In the genomic region with DNA sequence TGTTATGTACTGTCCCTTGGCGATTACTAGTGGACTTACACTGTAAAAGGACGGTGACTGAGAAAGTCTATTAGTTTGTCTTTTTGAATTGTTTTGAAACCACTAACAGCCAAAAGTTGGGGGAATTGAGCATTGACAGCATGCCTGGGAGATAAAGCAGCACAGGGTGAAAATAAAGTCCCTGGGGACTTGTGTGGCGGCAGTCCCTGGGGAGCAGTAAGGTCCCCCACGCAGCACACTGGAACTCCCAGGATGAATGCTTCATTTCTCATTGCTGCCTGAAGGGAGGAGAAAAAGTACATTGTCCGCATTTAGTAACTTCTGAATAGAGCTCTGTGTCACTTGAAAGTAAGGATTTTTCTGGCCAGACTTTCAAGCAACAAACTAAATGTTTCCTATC, we compare ENCODE assay signal across 29 mouse cellular contexts. TPM values are rescaled to one million over a fixed set of nuclear protein-coding genes. Genes with fewer than 3 reads are reported as not detected.
DNase-seq lines count a peak whose midpoint lies in the region; ATAC-seq and TF ChIP-seq lines count a peak whose summit lies in the region.
"Had no signal": no experiment of that assay in that cellular context is flagged by ENCODE, and none has a peak within 500 bp of the region (broad histone marks: within the 10 kb centered on the region; RNA-seq: fewer than 3 reads in every experiment).

No protein-coding gene starts in this region.

- no peak overlapping the region for H3K9ac ChIP-seq in limb, embryonic 14.5 days (ENCODE audit: low read depth, low read length, severe bottlenecking)
- no peak overlapping the region for H3K9ac ChIP-seq in neural tube, embryonic 14.5 days (replicated peaks; ENCODE audit: low read depth, low read length)
- no peak overlapping the region for H3K9ac ChIP-seq in neural tube, embryonic 15.5 days (replicated peaks)
- H3K9ac ChIP-seq: embryonic facial prominence, embryonic 15.5 days; forebrain, embryonic 12.5 days; forebrain, postnatal 0 days; limb, embryonic 12.5 days; lung, embryonic 15.5 days; midbrain, embryonic 13.5 days; neural tube, embryonic 12.5 days had no signal

- no peaks in the 10 kb centered on the region for H3K27me3 ChIP-seq in heart, embryonic 10.5 days (ENCODE audit: insufficient read depth, poor library complexity, severe bottlenecking)
- no peaks in the 10 kb centered on the region for H3K27me3 ChIP-seq in limb, embryonic 14.5 days (ENCODE audit: control insufficient read depth, insufficient read depth, low read length)
- no peaks in the 10 kb centered on the region for H3K27me3 ChIP-seq in limb, embryonic 10.5 days (ENCODE audit: low read depth, poor library complexity, severe bottlenecking)
- H3K27me3 ChIP-seq in neural tube, embryonic 14.5 days (ENCODE audit: control insufficient read depth, insufficient read depth, low read length): no peaks in the 10 kb centered on the region
- no peaks in the 10 kb centered on the region for H3K27me3 ChIP-seq in neural tube, embryonic 15.5 days (replicated peaks)
- H3K27me3 ChIP-seq in thymus, adult 2 months (ENCODE audit: control insufficient read depth, insufficient read depth, low read length): no peaks in the 10 kb centered on the region
- H3K27me3 ChIP-seq: embryonic facial prominence, embryonic 15.5 days; forebrain, embryonic 12.5 days; limb, embryonic 12.5 days; lung, embryonic 15.5 days; megakaryocyte, embryonic 14.5 days; midbrain, embryonic 13.5 days; neural tube, embryonic 12.5 days had no signal

- H3K36me3 ChIP-seq in heart, embryonic 10.5 days: peaks cover 29% of the 10 kb centered on the region
- peaks cover 61% of the 10 kb centered on the region for H3K36me3 ChIP-seq in limb, embryonic 14.5 days (ENCODE audit: control insufficient read depth, insufficient read depth, low read length)
- peaks cover 40% of the 10 kb centered on the region for H3K36me3 ChIP-seq in limb, embryonic 10.5 days
- no peaks in the 10 kb centered on the region for H3K36me3 ChIP-seq in neural tube, embryonic 14.5 days (ENCODE audit: control insufficient read depth, insufficient read depth, low read length)
- peaks cover 4% of the 10 kb centered on the region; the same call in 1 of the 2 replicates for H3K36me3 ChIP-seq in neural tube, embryonic 15.5 days
- no peaks in the 10 kb centered on the region for H3K36me3 ChIP-seq in thymus, adult 2 months (ENCODE audit: control insufficient read depth, insufficient read depth, low read length)

- no peak for ATAC-seq in limb, embryonic 14.5 days (ENCODE audit: low FRiP score, low read depth)
- peak; percentile 28; the same call in 1 of the 2 replicates for ATAC-seq in neural tube, embryonic 14.5 days (ENCODE audit: low read depth)
- no peak for ATAC-seq in neural tube, embryonic 15.5 days (ENCODE audit: low FRiP score)
- ATAC-seq: CD4-positive, CD25-positive, alpha-beta regulatory T cell, adult 4 months; forebrain, postnatal 0 days; inflammation-experienced regulatory T-cells, adult 6 months; midbrain, embryonic 13.5 days had no signal

- H3K9me3 ChIP-seq in heart, embryonic 10.5 days: no peaks in the 10 kb centered on the region
- H3K9me3 ChIP-seq in limb, embryonic 14.5 days (ENCODE audit: control insufficient read depth, low read length): no peaks in the 10 kb centered on the region
- no peaks in the 10 kb centered on the region for H3K9me3 ChIP-seq in limb, embryonic 10.5 days (replicated peaks)
- H3K9me3 ChIP-seq in neural tube, embryonic 14.5 days (ENCODE audit: control insufficient read depth, low read length): no peaks in the 10 kb centered on the region
- H3K9me3 ChIP-seq in neural tube, embryonic 15.5 days (replicated peaks): no peaks in the 10 kb centered on the region
- H3K9me3 ChIP-seq: embryonic facial prominence, embryonic 15.5 days; forebrain, embryonic 12.5 days; limb, embryonic 12.5 days; lung, embryonic 15.5 days; megakaryocyte, embryonic 14.5 days; midbrain, embryonic 13.5 days; neural tube, embryonic 12.5 days had no signal

- TF ChIP-seq POLR2A in limb, embryonic 14.5 days (IDR thresholded peaks at IDR 0.05; ENCODE audit: borderline replicate concordance, extremely low read depth, insufficient read depth, insufficient read length): no peak
- TF ChIP-seq POLR2A in thymus, adult 2 months (IDR thresholded peaks at IDR 0.05; ENCODE audit: control insufficient read depth, extremely low read depth, insufficient read depth, low read length, poor library complexity): no peak

- no peak for TF ChIP-seq CTCF in thymus, adult 2 months (IDR thresholded peaks at IDR 0.05; ENCODE audit: borderline replicate concordance, control insufficient read depth, extremely low read depth, insufficient read depth, low read length, poor library complexity)

- no peak overlapping the region for H3K4me3 ChIP-seq in heart, embryonic 10.5 days
- no peak overlapping the region for H3K4me3 ChIP-seq in limb, embryonic 14.5 days (replicated peaks; ENCODE audit: low read length)
- H3K4me3 ChIP-seq in limb, embryonic 10.5 days: no peak overlapping the region
- no peak overlapping the region for H3K4me3 ChIP-seq in neural tube, embryonic 14.5 days (ENCODE audit: low read depth, low read length)
- H3K4me3 ChIP-seq in neural tube, embryonic 15.5 days (replicated peaks): no peak overlapping the region
- H3K4me3 ChIP-seq in thymus, adult 2 months (ENCODE audit: control insufficient read depth, insufficient read depth, low read length): no peak overlapping the region
- H3K4me3 ChIP-seq: embryonic facial prominence, embryonic 15.5 days; forebrain, embryonic 12.5 days; limb, embryonic 12.5 days; lung, embryonic 15.5 days; megakaryocyte, embryonic 14.5 days; midbrain, embryonic 13.5 days; neural tube, embryonic 12.5 days had no signal

- peak; percentile 68 for DNase-seq in heart, adult 11 months
- no peak for DNase-seq in heart, embryonic 10.5 days (ENCODE audit: low spot score)
- peak; percentile 19 for DNase-seq in limb, embryonic 14.5 days (ENCODE audit: low spot score)
- DNase-seq in limb, embryonic 10.5 days (ENCODE audit: low spot score): no peak
- DNase-seq in thymus, adult 2 months: no peak
- DNase-seq: adrenal gland, postnatal 25 days; cerebellum, adult 18-20 months; cerebellum, postnatal 10 days; forebrain, postnatal 0 days; gastrocnemius, postnatal 14 days; heart, postnatal 36 days; kidney, adult 11 months; kidney, postnatal 25 days; lung, postnatal 4 days; retina, postnatal 1 day; right cerebral cortex, postnatal 14 days had no signal

- H3K4me1 ChIP-seq in heart, embryonic 10.5 days: no peaks in the 10 kb centered on the region
- H3K4me1 ChIP-seq in limb, embryonic 14.5 days (ENCODE audit: control insufficient read depth, insufficient read depth, low read length): 0 out of 2 replicates have a peak, but pooled peaks cover 2% of the 10 kb centered on the region
- H3K4me1 ChIP-seq in limb, embryonic 10.5 days: 0 out of 2 replicates have a peak, but pooled peaks cover 5% of the 10 kb centered on the region
- no peaks in the 10 kb centered on the region for H3K4me1 ChIP-seq in neural tube, embryonic 14.5 days (ENCODE audit: control insufficient read depth, insufficient read depth, low read length)
- no peaks in the 10 kb centered on the region; the same call in 1 of the 2 replicates for H3K4me1 ChIP-seq in neural tube, embryonic 15.5 days
- H3K4me1 ChIP-seq in thymus, adult 2 months (replicated peaks; ENCODE audit: control insufficient read depth, insufficient read depth, low read length): no peaks in the 10 kb centered on the region
- H3K4me1 ChIP-seq: embryonic facial prominence, embryonic 15.5 days; lung, embryonic 15.5 days; megakaryocyte, embryonic 14.5 days; midbrain, embryonic 13.5 days had no signal

- WGBS in heart, embryonic 10.5 days: 83% methylated on average over 5 of the region's 5 CpGs
- WGBS in limb, embryonic 14.5 days: 78% methylated on average over 5 of the region's 5 CpGs
- 89% methylated on average over 5 of the region's 5 CpGs for WGBS in limb, embryonic 10.5 days
- WGBS in neural tube, embryonic 14.5 days: 49% methylated on average over 5 of the region's 5 CpGs
- 45% methylated on average over 5 of the region's 5 CpGs for WGBS in neural tube, embryonic 15.5 days
- WGBS in thymus, adult 2 months: 98% methylated on average over 5 of the region's 5 CpGs

- H3K27ac ChIP-seq in heart, embryonic 10.5 days: no peak overlapping the region
- H3K27ac ChIP-seq in limb, embryonic 14.5 days (replicated peaks; ENCODE audit: low read depth, low read length): no peak overlapping the region
- H3K27ac ChIP-seq in limb, embryonic 10.5 days: no peak overlapping the region
- H3K27ac ChIP-seq in neural tube, embryonic 14.5 days (ENCODE audit: low read depth, low read length): no peak overlapping the region
- H3K27ac ChIP-seq in neural tube, embryonic 15.5 days (replicated peaks): no peak overlapping the region
- H3K27ac ChIP-seq in thymus, adult 2 months (ENCODE audit: control insufficient read depth, insufficient read depth, low read length): no peak overlapping the region
- H3K27ac ChIP-seq: embryonic facial prominence, embryonic 15.5 days; forebrain, embryonic 12.5 days; limb, embryonic 12.5 days; lung, embryonic 15.5 days; midbrain, embryonic 13.5 days; neural tube, embryonic 12.5 days had no signal

- no peak overlapping the region for H3K4me2 ChIP-seq in limb, embryonic 14.5 days (replicated peaks; ENCODE audit: low read depth, low read length, severe bottlenecking)
- no peak overlapping the region for H3K4me2 ChIP-seq in neural tube, embryonic 14.5 days (ENCODE audit: low read depth, low read length)
- no peak overlapping the region for H3K4me2 ChIP-seq in neural tube, embryonic 15.5 days
- H3K4me2 ChIP-seq: embryonic facial prominence, embryonic 15.5 days; forebrain, embryonic 12.5 days; heart, embryonic 11.5 days; limb, embryonic 12.5 days; liver, embryonic 11.5 days; lung, embryonic 15.5 days; midbrain, embryonic 13.5 days; neural tube, embryonic 12.5 days had no signal

RNA-seq across cellular contexts. Expression of a gene that starts 49.5 kb away (rescaled TPM):
- polyA plus RNA-seq in heart, embryonic 10.5 days (2016; fragmentation: Nextera tagmentation; extraction: Ambion mirVana): 29.5 and 39.5 TPM in 2 replicates
- 103 and 108 TPM in 2 replicates for polyA plus RNA-seq in limb, embryonic 14.5 days (2012; rRNA removed)
- 56.6 and 57.5 TPM in 2 replicates for polyA plus RNA-seq in limb, embryonic 14.5 days (2014; fragmentation: Nextera tagmentation; extraction: Ambion mirVana)
- polyA plus RNA-seq in limb, embryonic 10.5 days (2016; fragmentation: Nextera tagmentation; extraction: Ambion mirVana): 19.2 and 29.5 TPM in 2 replicates
- 13.0 and 20.1 TPM in 2 replicates for polyA plus RNA-seq in neural tube, embryonic 14.5 days (2014; fragmentation: Nextera tagmentation; extraction: Ambion mirVana)
- 13.5 and 16.2 TPM in 2 replicates for polyA plus RNA-seq in neural tube, embryonic 15.5 days (2015; fragmentation: Nextera tagmentation; extraction: Ambion mirVana)
- 3.2 and 3.6 TPM in 2 replicates for polyA plus RNA-seq in thymus, adult 2 months (2012; rRNA removed)

Comparison
In these comparisons a context has a peak if more than half of its experiments do, and no peak if none do; other contexts are left out.
1. DNase-seq: peak in heart, adult 11 months (single experiment) and limb, embryonic 14.5 days (single experiment); none in heart, embryonic 10.5 days (single experiment), limb, embryonic 10.5 days (single experiment) and thymus, adult 2 months (single experiment).